Mouse (Mus musculus) ES-E14 (cell line): ENCODE measurements around the gene Prokr1.

Experiments
- CHD2 ChIP-seq: IDR thresholded peaks from 2 replicates; pipeline ENCODE4 v1.6.1; 2014; ENCODE audit warnings: mild to moderate bottlenecking, low read depth, low read length, inconsistent platforms
- ZC3H11A ChIP-seq: IDR thresholded peaks from 2 replicates; pipeline ENCODE4 v1.6.1; 2012; ENCODE audit warnings: low read depth, mild to moderate bottlenecking, inconsistent platforms, low read length, borderline replicate concordance
- ZNF384 ChIP-seq: IDR thresholded peaks from 2 replicates; pipeline ENCODE4 v1.6.1; 2012; ENCODE audit warnings: low read depth, low read length, inconsistent platforms

- TF ChIP-seq ZNF384 (no peak), CHD2 (no peak), ZC3H11A (no peak)
These were observed 42.7 kb downstream of the Prokr1 start for GRCm38 (mm10) chr6:87547836-87548235.
